Mouse (Mus musculus): ENCODE results near the gene Txndc15.
A peak's percentile ranks its signal among the peaks of the same experiment; 100 is the strongest.
"Not testable (repeated sequence)": the region's sequence is repeated elsewhere in the genome, so short reads cannot be mapped to it uniquely, and the experiment has no call there.

Gene Txndc15

DNA sequence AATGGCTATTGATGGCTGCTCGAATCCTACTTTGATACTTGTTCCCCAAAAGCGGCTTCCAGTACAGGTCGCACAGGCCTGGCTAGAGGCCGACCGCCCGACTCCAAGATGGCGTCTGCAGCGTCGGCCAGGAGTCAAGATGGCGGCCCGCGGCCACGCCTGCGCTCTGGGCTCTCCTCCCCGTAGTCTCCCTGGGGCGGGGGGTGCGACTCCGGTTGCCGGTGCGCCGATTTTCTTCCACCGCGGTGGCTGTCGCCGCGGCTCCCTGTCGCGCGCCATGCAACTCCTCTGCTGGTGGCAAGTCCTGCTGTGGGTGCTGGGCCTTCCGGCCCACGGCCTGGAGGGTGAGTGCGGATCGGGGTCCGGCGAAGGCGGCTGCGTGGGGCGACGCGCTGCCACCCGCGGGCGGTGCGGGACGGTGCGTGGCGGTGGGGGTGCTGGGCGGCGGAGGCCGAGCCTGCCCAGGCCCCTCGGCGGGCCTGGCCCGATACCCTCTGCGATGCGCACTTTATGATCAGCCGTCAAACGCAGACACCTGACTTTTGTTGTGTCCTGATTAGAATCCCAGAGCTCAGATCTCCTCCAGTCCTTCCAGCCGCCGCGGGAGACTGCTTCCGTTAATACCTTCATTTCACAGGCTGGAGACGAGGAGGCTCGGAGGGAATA is at the start of gene Txndc15:
TSS of gene Txndc15 (plus strand) at position 150 of the 666 bp plus-strand sequence.
- peak; percentile 91 to 92 for DNase-seq

DNA sequence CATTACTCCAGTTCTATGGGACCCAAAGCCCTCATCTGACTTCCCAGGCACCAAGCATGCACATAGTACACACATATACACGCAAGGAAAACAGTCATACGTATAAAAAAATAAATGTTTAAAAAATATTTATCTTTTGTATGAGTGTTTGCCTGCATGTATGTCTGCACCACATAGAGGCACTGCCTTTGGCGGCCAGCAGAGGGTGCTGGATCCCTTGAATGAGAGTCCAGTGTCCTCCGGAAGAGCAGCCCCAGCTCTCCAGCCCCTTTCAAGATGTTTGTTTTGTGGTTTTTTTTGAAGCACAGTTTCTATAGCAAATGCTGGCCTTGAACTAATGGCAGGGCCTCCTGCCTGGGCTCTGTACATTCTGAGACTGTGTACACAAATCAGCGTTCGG is 45.9 kb upstream of the Txndc15 start:
- DNase-seq = peak; percentile 17 to 22

DNA sequence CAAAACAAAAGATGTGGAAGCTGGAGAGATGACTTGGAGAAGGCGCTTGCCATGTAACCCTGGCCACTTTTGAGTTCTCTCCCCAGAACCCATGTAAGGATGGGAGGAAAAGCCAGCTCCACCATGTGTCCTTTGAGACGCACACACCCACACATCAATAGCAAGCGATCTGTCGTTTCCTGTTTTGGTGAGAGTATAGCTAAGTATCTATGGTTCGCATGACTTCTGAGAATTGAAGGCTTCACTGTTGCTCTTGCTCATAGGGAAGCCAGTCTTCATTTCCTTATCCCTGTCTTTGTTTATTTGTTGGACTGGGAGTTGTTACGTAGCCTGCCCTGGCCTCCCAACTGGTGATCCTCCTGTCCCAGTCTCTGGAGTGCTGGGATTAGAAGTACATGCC is 41.7 kb upstream of the Txndc15 start:
- DNase-seq = no peak

DNA sequence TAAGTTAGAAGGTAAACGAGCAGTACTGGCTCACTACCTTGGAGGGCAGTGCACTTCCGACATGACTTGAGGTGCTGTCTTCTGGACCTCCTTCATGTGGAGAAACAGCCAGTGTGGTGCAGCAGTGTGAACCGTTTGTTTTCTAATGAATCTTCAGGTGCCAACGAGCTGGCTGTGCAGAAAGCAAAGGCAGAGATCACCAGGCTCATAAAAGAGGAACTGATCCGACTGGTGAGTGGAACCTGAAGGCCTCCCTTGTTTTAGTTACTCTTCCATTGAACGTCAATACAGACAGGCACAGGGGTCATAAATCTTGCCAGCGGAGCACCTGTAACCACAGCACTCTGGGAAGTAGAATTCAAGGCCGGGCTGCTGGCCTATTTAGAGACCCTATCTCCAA is 37.1 kb upstream of the Txndc15 start:
- DNase-seq = no peak

DNA sequence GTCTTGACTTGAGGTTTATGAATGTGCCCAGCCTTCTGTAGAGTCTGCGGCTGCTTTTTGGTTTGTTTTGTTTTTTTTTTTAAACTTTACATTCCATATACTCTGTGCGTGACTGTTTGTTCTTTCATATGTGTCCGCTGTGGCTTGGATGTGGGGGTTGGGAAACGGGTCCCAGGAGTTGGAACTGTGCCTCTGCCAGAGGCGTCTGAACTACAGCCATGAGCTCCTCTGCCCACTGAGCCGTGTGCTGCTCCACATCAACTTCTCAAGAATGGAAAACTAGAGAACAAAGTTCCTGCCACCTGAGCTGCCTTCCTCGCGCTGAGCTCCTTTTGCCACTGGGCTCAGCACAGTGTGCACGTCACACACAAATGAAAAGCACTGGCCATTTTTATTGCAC is 32.2 kb upstream of the Txndc15 start:
- no peak for DNase-seq

DNA sequence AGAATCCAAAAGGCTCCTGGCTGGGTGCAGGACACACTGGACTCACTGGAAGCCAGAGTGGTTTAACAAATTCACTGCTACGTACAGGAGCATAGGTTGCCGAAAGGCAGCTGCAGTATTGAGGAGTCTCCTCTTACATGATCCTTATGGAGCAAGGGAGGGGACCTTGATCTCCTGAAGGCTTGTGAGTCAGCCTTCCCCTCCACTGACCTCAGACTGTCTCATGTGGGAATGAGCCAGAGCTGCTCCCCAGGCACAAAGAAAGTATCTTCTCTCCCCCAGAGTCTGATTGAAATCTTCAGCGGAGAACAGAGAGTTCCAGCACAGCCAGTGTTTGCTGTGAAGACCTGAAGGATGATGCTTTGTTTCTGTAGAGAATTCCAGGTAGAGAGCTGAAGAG is 30.9 kb upstream of the Txndc15 start:
- DNase-seq = no peak

DNA sequence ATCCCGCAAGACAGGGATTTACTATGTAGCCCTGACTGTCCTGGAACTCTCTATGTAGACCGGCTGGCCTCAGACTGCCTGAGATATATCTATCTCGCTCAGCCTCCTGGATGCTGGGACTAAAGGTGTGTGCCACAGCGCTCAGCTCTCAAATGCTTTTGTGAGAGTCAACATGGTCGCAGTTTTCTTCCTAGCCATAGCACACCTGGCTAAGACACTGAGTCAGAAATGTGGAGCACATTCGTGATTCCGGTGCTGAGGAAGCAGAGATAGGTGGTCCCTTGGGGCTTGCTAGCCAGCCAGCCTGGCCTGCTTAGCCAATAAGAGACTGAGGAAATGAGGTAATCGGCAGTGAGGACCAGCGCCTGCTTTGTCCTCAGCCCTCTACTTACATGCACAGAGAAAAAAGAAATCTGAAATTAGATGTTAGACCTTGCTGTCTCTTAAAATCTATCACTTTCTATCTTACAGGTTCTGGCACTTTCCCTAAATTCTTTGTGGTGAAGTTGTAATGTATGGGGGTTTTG is 28.3 kb upstream of the Txndc15 start:
- no peak for DNase-seq

DNA sequence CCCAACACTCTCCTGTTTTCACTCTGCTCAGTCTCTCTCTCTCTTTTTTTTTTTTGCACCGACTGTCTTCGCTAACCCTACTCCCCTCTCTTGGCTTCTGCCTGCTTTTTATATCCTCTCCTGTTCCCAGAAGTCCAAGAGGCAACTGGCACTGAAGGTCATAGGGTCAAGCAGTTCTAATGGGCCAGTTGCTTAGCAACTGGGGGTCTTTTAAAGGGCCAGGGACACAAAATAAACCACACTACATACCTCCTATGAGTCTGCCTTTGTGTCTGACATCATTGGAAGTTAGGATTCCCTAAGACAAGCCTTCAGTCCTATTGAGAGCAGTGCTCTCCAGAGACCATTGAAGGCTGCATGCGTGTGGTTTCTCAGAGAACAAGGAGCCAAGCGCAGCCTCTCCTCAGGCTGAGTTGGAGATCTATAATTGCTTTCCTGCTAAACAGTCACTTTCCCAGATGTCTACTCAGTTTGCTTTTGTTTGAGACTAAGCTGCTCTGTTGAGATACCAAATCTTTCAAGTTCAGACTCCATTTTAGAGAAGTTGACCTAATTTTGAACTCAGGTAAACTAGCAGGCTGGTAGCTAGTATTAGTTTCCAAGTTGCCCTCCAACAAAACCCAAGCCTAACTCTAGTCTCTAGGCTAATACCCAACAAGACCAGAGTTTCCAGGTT is 26.4 kb upstream of the Txndc15 start:
- no peak for DNase-seq

DNA sequence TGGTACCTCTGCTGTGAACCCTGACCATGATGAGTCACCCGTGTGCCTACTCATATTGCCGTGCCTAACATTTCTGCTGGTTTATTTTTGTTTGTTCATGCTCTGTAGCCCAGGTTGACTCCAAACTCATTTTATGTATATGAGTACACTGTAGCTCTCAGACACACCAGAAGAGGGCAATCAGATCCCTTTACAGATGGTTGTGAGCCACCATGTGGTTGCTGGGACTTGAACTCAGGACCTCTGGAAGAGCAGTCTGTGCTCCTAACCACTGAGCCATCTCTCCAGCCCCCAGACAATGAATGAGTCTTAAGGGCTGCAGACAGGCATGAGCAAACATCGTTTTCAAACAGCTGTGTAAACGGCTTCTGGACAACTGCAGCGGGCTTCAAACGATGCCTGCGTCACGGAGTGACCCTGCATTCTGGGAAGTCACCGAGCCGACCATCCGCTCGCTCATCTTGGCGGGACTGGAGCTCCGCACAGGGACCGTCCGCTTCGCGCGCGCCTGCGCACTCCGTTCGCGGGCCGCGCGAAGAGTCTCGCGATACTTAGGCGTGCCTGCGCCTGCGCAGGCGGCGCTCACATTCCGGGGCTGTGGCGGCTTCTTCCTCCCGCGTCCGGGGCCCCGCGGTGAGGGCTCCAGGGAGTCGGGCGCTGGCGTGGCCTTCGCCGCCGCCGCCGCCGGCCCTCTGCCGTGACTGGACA is 21.8 kb upstream of the Txndc15 start, which contains the start of gene B230219D22Rik:
TSS of gene B230219D22Rik (plus strand) at position 590 of the 708 bp plus-strand sequence.
- DNase-seq = peak; percentile 90 to 92

DNA sequence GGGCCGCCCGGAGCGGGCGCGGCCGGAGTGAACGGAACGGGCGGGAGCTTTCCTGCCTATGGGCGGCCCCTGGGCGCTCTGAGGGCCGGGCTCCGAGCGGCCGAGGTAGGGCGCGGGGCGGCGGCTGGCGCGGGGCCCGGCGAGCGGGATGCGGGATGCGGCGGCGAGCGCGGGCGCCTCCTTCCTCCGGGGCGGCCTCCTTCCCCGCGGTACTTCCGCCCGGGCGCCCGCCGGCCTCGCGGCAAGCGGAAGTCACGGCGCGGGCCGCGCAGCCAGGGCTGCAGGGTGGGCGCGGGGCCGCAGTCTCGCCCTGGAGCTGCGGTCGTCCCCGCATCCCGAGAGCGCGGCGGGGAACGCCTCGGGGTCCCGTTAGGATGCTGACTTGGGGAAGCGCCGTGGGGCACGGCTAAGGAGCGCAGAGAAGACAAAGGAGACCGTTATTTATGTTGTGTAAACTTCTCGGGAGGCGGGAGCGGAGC is 21.2 kb upstream of the Txndc15 start:
- no peak for DNase-seq

DNA sequence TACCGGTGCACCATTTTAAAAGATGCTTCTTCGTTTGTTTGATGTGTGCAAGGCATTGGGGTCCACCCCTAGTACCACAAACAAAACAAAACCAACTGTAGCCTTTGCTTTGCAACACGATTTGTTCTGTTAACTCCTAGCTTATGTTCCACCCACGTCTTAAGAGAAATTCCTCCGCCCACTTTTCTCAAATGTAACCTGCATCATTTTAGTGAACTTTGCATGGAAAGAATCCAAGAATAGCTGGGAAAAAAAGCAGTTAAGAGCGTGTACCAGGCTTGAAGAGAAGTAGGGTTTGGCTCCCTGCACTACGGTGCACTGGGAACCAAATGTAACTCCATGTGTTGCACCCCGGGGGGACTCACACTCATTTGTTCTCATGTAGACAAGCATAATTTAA is 20.3 kb upstream of the Txndc15 start:
- no peak for DNase-seq

DNA sequence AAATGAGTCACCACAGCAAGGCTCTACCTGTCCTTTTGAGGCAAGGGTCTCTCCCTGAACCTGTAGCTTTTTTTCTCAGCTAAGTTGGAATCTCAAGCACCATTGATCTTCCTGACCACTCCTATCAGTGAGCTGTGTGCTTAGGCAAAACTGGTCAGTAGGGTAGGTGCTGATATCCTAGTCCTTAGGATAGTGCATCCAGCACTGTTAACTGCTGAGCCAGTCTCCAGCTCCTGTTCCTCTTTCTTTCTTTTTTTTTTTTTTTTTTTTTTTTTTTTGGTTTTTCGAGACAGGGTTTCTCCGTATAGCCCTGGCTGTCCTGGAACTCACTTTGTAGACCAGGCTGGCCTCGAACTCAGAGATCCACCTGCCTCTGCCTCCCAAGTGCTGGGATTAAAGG is 18.5 kb upstream of the Txndc15 start:
- DNase-seq = not testable (repeated sequence)

DNA sequence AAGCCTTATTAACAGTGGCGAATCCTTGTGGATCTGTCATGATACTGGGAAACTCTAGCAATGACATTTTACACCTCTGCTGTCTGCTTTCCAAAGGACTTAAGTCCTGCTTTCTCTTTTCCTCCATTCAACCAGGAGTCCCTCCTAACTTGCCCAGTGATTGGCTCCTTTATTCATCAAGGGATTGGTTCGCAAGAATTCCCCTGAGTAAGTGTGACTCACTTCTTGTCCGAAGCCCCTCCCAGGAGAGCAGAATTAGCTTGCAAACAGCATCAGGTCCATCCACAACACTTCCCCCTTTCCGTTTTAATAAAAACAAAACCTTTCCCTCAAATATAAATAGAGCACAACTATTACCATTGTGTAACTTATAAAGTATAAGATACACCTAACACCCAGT is 10.1 kb upstream of the Txndc15 start:
- no peak for DNase-seq

DNA sequence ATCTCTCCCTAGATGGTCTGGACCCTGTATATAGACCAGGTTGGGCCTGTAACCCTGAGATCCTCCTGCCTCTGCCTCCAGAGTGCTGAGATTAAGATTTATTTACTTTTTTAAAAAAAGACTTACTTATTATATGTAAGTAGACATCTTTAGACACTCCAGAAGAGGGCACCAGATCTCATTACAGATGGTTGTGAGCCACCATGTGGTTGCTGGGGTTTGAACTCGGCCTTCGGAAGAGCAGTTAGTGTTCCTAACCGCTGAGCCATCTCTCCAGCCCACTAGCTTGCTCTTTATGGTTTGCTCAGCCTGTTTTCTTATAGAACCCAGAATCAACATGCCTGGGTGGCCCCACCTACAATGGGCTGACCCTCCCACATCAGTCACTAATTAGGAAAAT is 1.6 kb upstream of the Txndc15 start:
- DNase-seq = no peak

DNA sequence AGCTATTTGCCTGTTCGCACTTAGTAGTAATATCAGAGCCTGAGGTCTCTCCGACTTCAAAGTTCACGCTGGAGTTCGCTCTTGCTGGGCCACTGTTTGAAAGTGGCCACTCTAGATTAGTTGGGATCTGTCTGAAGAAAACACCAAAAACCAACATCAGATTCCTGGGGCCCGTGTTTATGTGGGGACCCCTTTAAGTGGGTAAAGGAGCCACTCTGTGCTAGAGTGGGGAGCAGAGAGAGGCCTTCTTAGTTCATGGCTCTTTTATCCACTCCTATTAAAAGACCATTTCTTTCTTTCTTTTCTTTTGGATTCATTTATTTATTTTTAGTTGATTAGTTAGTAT is 690 bp downstream of the Txndc15 start:
- DNase-seq = no peak

DNA sequence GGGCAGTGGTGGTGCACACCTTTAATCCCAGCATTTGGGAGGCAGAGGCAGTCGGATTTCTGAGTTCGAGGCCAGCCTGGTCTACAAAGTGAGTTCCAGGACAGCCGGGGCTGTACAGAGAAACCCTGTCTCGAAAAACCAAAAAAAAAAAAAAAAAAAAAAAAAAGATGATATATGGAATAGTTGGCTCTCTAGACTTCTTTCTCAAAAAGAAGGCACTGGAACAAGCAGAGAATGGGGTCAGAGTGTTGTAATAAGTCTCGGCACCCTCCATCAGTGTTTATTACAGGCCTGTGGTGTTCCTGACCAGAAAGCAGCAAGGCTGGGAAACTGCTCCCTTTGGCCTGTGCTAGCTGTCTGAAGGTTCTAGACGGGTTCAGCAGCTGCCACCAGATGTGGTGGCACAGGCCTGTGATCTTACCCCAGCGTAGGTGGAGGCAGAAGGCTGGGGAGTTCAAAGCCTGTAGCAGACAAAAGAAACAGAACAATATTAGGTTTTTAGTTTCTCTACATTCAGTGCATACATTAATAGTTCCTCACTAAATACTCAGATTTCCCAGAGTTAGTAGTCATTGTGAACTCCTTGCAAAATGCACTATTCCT is 1.6 kb downstream of the Txndc15 start:
- no peak for DNase-seq

DNA sequence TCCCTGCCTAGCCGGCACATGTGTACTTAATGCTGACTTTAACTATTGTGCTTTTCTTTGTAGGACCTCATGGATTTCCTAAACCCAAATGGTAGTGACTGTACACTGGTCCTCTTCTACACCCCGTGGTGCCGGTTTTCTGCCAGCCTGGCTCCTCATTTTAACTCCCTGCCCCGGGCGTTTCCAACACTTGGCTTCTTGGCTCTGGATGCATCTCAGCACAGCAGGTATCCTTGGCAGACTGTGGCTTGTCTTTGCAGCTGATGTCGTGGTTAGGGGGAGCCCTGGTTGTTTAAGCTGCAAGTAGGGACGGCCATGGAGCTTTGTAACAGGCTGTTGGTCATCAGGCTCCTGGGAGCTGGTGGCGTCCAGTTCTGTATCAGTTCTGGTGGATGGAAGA is 7.1 kb downstream of the Txndc15 start:
- DNase-seq = peak; percentile 66 to 68

DNA sequence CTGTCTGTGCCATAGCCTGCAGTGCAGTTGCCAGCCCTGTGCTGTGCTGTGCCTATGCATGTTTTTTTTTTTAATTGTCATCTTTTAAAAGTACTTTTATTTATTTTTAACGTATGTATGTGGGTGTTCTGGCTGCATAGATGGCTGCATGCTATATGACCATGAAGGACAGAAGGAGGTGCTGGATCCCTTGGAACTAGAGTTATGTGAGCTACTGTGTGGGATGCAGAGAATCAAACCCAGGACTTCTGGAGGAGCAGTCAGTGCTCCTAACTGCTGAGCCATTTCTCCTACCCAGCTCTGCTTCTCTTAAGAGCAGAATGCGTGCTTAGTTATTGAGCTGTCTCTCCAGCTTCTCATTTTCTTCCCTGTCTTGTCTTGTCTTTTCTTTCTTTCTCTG is 7.5 kb downstream of the Txndc15 start:
- no peak for DNase-seq

DNA sequence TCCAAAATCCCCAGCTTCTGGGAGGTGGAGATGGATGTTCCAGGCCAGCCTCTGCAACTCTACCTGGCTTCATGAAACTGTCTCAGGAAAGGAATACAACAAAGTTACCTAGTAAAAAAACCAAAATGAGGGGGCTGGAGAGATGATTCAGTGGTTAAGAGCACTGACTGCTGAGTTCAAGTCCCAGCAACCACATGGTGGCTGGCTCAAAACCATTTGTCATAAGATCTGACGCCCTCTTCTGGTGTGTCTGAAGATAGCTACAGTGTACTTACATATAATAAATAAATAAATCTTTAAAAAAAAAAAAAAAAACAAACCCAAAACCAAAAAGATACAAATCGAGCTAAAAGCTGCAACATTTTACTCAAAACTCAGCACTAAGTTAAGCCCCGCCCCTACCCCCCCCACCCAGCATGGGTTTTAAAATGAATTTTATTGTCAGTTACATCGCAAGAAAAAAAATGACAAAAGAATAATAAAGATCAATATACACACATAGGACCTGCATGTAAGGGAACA is 12.2 kb downstream of the Txndc15 start:
- DNase-seq = peak in 1 of 2 experiments; percentile 21

DNA sequence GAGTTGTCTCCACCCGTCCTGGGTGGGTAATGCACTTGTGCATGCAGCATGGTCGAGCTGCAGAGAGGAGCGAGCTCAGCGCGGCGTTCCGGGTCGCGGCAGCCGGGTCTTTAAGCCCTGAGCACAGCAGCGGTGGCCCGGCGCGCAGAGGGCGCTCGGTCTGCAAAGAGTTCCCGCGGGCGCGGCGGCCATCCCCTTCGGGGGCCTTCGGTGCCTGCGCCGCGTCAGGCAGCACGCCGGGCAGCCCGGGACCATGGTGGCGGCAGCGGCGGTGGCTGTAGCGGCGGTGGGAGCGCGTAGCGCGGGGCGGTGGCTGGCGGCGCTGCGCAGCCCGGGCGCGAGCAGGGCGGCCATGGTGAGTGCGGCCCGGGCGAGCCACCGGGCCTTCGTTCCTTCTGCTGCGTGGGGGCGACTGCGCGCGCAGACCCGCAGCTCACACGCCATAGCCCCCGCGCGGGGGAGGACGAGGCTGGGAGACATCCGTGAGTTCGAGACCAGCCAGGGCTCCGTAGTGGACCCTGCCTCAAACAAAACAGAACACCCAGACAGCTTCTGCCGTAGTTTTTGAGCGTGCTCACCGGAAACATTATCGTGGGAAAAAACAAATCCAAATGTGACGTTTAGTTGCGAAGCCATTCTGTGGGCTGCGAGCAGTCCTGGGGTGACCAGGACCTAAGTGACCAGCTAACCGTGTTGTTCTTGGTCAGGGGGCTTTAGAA is 12.8 kb downstream of the Txndc15 start, which contains the start of gene Pcbd2:
TSS of gene Pcbd2 (plus strand) at position 249 of the 719 bp plus-strand sequence.
- peak; percentile 77 to 84 for DNase-seq

DNA sequence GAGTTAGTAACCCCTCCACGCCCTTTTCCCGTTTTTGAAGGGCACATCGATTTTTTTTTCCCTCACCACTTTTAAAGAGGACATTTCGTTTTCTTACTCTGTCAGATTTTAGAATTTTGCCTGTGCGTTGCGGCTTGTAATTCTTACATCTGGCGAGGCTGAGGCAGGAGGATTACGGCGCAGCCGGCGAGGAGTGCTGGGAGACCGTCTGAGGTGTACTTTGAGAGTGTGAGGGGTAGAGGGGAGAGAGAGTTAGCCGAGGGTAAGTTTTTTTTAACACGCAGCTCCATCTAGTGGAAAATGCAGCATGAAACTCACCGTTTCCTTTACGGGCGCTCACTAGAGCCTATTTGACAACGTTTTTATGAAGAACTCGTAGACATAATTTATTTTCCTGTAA is 13.4 kb downstream of the Txndc15 start:
- DNase-seq = peak; percentile 49 to 63

DNA sequence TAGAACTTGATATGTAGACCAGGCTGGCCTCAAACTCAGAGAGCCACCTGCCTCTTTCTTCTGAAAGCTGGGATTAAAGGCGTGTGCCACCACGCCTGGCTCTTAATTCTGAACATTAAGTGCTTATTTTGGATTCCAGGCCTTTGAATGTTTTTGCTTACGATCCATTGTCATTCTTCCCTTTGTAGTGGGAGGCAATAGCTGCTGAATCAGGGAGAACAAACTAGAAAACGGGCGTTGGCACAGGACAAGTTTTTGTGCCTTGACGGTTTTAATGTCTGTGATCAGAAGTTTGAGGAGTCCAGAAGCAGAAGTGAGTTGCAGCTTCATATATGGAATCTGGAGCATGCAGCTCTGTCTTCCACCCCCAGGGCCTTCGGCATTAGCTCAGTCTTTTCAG is 16.3 kb downstream of the Txndc15 start:
- no peak for DNase-seq
